ENCODE assay signal across 15 mouse cellular contexts in genomic region chr7:48909342-48909671, GRCm38 (mm10). TPM values are rescaled to one million over a fixed set of nuclear protein-coding genes. Genes with fewer than 3 reads are reported as not detected.
DNase-seq lines count a peak whose midpoint lies in the region; ATAC-seq and TF ChIP-seq lines count a peak whose summit lies in the region.
"Had no signal": no experiment of that assay in that cellular context is flagged by ENCODE, and none has a peak within 500 bp of the region (broad histone marks: within the 10 kb centered on the region; RNA-seq: fewer than 3 reads in every experiment).

No protein-coding gene starts in this region.

- TF ChIP-seq CTCF in CH12.LX (conservative IDR thresholded peaks at IDR 0.05 in 1 of 2, IDR thresholded peaks at IDR 0.05 in 1 of 2; ENCODE audit: low read depth in 2 of 2, low read length in 2 of 2) = no peak
- no peak for TF ChIP-seq CTCF in MEL (IDR thresholded peaks at IDR 0.05 in 2 of 3, conservative IDR thresholded peaks at IDR 0.05 in 1 of 3; ENCODE audit: control insufficient read depth in 1 of 3, insufficient read depth in 1 of 3, low read depth in 2 of 3, low read length in 3 of 3, poor library complexity in 1 of 3, severe bottlenecking in 1 of 3)

- H3K9me3 ChIP-seq in intestine, embryonic 15.5 days = no peaks in the 10 kb centered on the region
- no peaks in the 10 kb centered on the region for H3K9me3 ChIP-seq in intestine, embryonic 16.5 days (ENCODE audit: control insufficient read depth, low read length)
- no peaks in the 10 kb centered on the region for H3K9me3 ChIP-seq in CH12.LX (replicated peaks; ENCODE audit: low read length)
- no peaks in the 10 kb centered on the region for H3K9me3 ChIP-seq in MEL (replicated peaks; ENCODE audit: insufficient read depth, low read length)
- H3K9me3 ChIP-seq: embryonic facial prominence, embryonic 12.5 days; neural tube, embryonic 15.5 days had no signal

- no peaks in the 10 kb centered on the region for H3K79me2 ChIP-seq in CH12.LX (replicated peaks; ENCODE audit: control insufficient read depth, extremely low read depth, insufficient read depth, poor library complexity, severe bottlenecking)
- H3K79me2 ChIP-seq in MEL (ENCODE audit: control insufficient read depth, insufficient read depth, low read length, poor library complexity) = no peaks in the 10 kb centered on the region; the same call in 1 of the 2 replicates

- TF ChIP-seq RAD21 in CH12.LX (IDR thresholded peaks at IDR 0.05; ENCODE audit: low read depth, low read length) (no peak), MEL (IDR thresholded peaks at IDR 0.05; ENCODE audit: low read depth, low read length) (no peak)

- no peak overlapping the region for H3K4me2 ChIP-seq in intestine, embryonic 15.5 days (replicated peaks)
- no peak overlapping the region for H3K4me2 ChIP-seq in intestine, embryonic 16.5 days (ENCODE audit: low read depth, low read length)
- H3K4me2 ChIP-seq in CH12.LX (ENCODE audit: insufficient read depth, low read depth, poor library complexity, severe bottlenecking) = peak overlapping the region; percentile 73
- H3K4me2 ChIP-seq: embryonic facial prominence, embryonic 12.5 days; neural tube, embryonic 15.5 days had no signal

- no peaks in the 10 kb centered on the region for H3K36me3 ChIP-seq in intestine, embryonic 15.5 days
- no peaks in the 10 kb centered on the region for H3K36me3 ChIP-seq in intestine, embryonic 16.5 days (ENCODE audit: control insufficient read depth, insufficient read depth, low read length)
- H3K36me3 ChIP-seq in CH12.LX (replicated peaks in 1 of 2; ENCODE audit: control insufficient read depth in 1 of 2, insufficient read depth in 1 of 2, low read length in 1 of 2) = no peaks in the 10 kb centered on the region
- peaks cover 0 to 14% of the 10 kb centered on the region in 2 experiments; a peak in 2 of 4 replicates for H3K36me3 ChIP-seq in MEL (ENCODE audit: control insufficient read depth in 1 of 2, insufficient read depth in 2 of 2, low read length in 2 of 2)
- H3K36me3 ChIP-seq: embryonic facial prominence, embryonic 12.5 days; neural tube, embryonic 15.5 days had no signal

- WGBS in intestine, embryonic 15.5 days = 51% methylated on average over 4 of the region's 4 CpGs
- WGBS in intestine, embryonic 16.5 days = 45% methylated on average over 4 of the region's 4 CpGs

- no peaks in the 10 kb centered on the region for H3K4me1 ChIP-seq in intestine, embryonic 15.5 days (replicated peaks)
- peaks cover 4% of the 10 kb centered on the region; the same call in 1 of the 2 replicates for H3K4me1 ChIP-seq in intestine, embryonic 16.5 days (ENCODE audit: control insufficient read depth, insufficient read depth, low read length)
- H3K4me1 ChIP-seq in CH12.LX (ENCODE audit: control insufficient read depth in 1 of 2, insufficient read depth in 2 of 2) (peaks cover 5 to 25% of the 10 kb centered on the region in 2 experiments; a peak in 2 of 4 replicates), MEL (ENCODE audit: control insufficient read depth in 1 of 2, insufficient read depth in 2 of 2, low read length in 2 of 2) (peaks cover 5 to 13% of the 10 kb centered on the region in 2 experiments)
- H3K4me1 ChIP-seq: embryonic facial prominence, embryonic 12.5 days had no signal

- no peak overlapping the region for H3K9ac ChIP-seq in intestine, embryonic 15.5 days
- H3K9ac ChIP-seq in intestine, embryonic 16.5 days (ENCODE audit: low read depth, low read length) = no peak overlapping the region
- H3K9ac ChIP-seq in CH12.LX (ENCODE audit: insufficient read depth, low read depth) (no peak overlapping the region), MEL (ENCODE audit: control insufficient read depth, low read depth, low read length, poor library complexity, severe bottlenecking) (peak overlapping the region; percentile 71)
- H3K9ac ChIP-seq: embryonic facial prominence, embryonic 12.5 days; liver, embryonic 14.5 days; neural tube, embryonic 15.5 days had no signal

- DNase-seq in CH12.LX (ENCODE audit: extremely low read depth) (no peak), MEL (ENCODE audit: low read depth, low spot score) (no peak)
- no peak for DNase-seq in layer of hippocampus, postnatal 14 days (ENCODE audit: low spot score in 2 of 2)
- DNase-seq in frontal cortex, postnatal 25 days (ENCODE audit: low spot score in 2 of 2) = no peak
- DNase-seq: cerebellum, adult 9-10 months; kidney, postnatal 25 days; midbrain, embryonic 14.5 days; right cerebral cortex, postnatal 14 days had no signal

- ATAC-seq in intestine, embryonic 15.5 days = no peak
- no peak for ATAC-seq in intestine, embryonic 16.5 days
- peak; percentile 37 for ATAC-seq in inflammation-experienced regulatory T-cells, adult 6 months

- dilution Hi-C loops in CH12.LX (cut with MboI; ENCODE audit: extremely low pct_ligation_motif_present, extremely low pct_unique_long_range_greater_than_20kb, low sequenced_read_pairs) = no loop called here

- H3K27ac ChIP-seq in intestine, embryonic 15.5 days = 0 out of 2 replicates have a peak overlapping the region, but pooled peaks have one; percentile 32
- H3K27ac ChIP-seq in intestine, embryonic 16.5 days (ENCODE audit: low read length) = no peak overlapping the region
- no peak overlapping the region for H3K27ac ChIP-seq in CH12.LX (ENCODE audit: insufficient read depth, low read depth)
- peak overlapping the region; percentile 90 for H3K27ac ChIP-seq in MEL (ENCODE audit: control insufficient read depth, low read depth, low read length)
- H3K27ac ChIP-seq: embryonic facial prominence, embryonic 12.5 days; left cerebral cortex, adult 2 months; liver, embryonic 14.5 days; neural tube, embryonic 15.5 days had no signal

- no peak overlapping the region for H3K4me3 ChIP-seq in intestine, embryonic 15.5 days (replicated peaks)
- no peak overlapping the region for H3K4me3 ChIP-seq in intestine, embryonic 16.5 days (ENCODE audit: low read length)
- peak overlapping the region in 1 of 3 experiments; percentile 17 for H3K4me3 ChIP-seq in CH12.LX (replicated peaks in 1 of 3; ENCODE audit: low read depth in 2 of 3, low read length in 2 of 3, poor library complexity in 1 of 3)
- peak overlapping the region in 1 of 2 experiments; percentile 35; a peak in 1 of 4 replicates for H3K4me3 ChIP-seq in MEL (ENCODE audit: control insufficient read depth in 1 of 2, insufficient read depth in 1 of 2, low read depth in 2 of 2, low read length in 2 of 2)
- H3K4me3 ChIP-seq: embryonic facial prominence, embryonic 12.5 days; left cerebral cortex, adult 2 months; neural tube, embryonic 15.5 days had no signal

- TF ChIP-seq EP300 in CH12.LX (IDR thresholded peaks at IDR 0.05; ENCODE audit: low read length) (no peak), MEL (IDR thresholded peaks at IDR 0.05; ENCODE audit: low read depth in 1 of 2, low read length in 2 of 2) (no peak)

- in situ Hi-C loops in CH12.LX (cut with MboI; ENCODE audit: low pct_ligation_motif_present, low pct_unique_long_range_greater_than_20kb, low sequenced_read_pairs) = no loop called here

- TF ChIP-seq POLR2A in CH12.LX (IDR thresholded peaks at IDR 0.05; ENCODE audit: low read depth, low read length) = no peak; the same call in 1 of the 2 replicates
- no peak for TF ChIP-seq POLR2A in MEL (IDR thresholded peaks at IDR 0.05; ENCODE audit: control insufficient read depth in 1 of 2, insufficient read depth in 1 of 2, low read depth in 1 of 2, low read length in 2 of 2, poor library complexity in 1 of 2)

- no peaks in the 10 kb centered on the region for H3K27me3 ChIP-seq in intestine, embryonic 15.5 days (replicated peaks)
- H3K27me3 ChIP-seq in intestine, embryonic 16.5 days (replicated peaks; ENCODE audit: control insufficient read depth, insufficient read depth, low read length) = no peaks in the 10 kb centered on the region
- H3K27me3 ChIP-seq in CH12.LX (replicated peaks) (no peaks in the 10 kb centered on the region), MEL (ENCODE audit: control insufficient read depth in 1 of 2, insufficient read depth in 2 of 2, low read length in 2 of 2) (no peaks in the 10 kb centered on the region; a peak in 1 of 4 replicates)
- H3K27me3 ChIP-seq: embryonic facial prominence, embryonic 12.5 days; neural tube, embryonic 15.5 days had no signal

TF ChIP-seq in CH12.LX, 34 proteins besides CTCF, POLR2A, EP300 and RAD21 (continues in another document):
- no peak for TF ChIP-seq NRF1 (IDR thresholded peaks at IDR 0.05; ENCODE audit: low read depth, low read length)
- no peak for TF ChIP-seq CHD1 (IDR thresholded peaks at IDR 0.05; ENCODE audit: low read depth, low read length)
- TF ChIP-seq MAZ (IDR thresholded peaks at IDR 0.05; ENCODE audit: low read depth, low read length) = no peak

TF ChIP-seq in MEL, 35 proteins besides CTCF, POLR2A, EP300 and RAD21 (continues in another document):
- TF ChIP-seq MYC (IDR thresholded peaks at IDR 0.05; ENCODE audit: low read depth, low read length) (no peak), HCFC1 (IDR thresholded peaks at IDR 0.05; ENCODE audit: low read depth, low read length) (no peak), ETS1 (IDR thresholded peaks at IDR 0.05; ENCODE audit: low read depth, low read length) (no peak), MAX (IDR thresholded peaks at IDR 0.05; ENCODE audit: low read length) (no peak)

RNA-seq across cellular contexts. Expression of gene Nav2, which starts 0.8 kb away (rescaled TPM):
- 17.7 and 19.1 TPM in 2 replicates for polyA plus RNA-seq in intestine, embryonic 15.5 days (2015; fragmentation: Nextera tagmentation; extraction: Ambion mirVana)
- 14.4 and 15.3 TPM in 2 replicates for polyA plus RNA-seq in intestine, embryonic 16.5 days (2015; fragmentation: Nextera tagmentation; extraction: Ambion mirVana)
- total RNA-seq in CH12.LX (2012; rRNA removed) (under 0.01 TPM in 1 of 2 replicates, not detected in the other), CH12.LX (2014; rRNA removed) (not detected in 2 replicates), MEL (2012; rRNA removed) (2.0 and 2.2 TPM in 2 replicates)
- polyA plus RNA-seq in CH12.LX (2012; ENCODE audit: insufficient read length, low read depth) (0.16 TPM in 1 of 2 replicates, not detected in the other), MEL (2012; ENCODE audit: insufficient read depth in 1 of 2, insufficient read length in 2 of 2, low read depth in 1 of 2, low replicate concordance in 2 of 2, missing spikeins in 1 of 2) (1 to 10 TPM in 1 of 2 experiments, not detected in 1; 2.7 TPM)
- 10 to 100 TPM; 27.1 to 51.3 (median 35.8) TPM for polyA plus RNA-seq in inflammation-experienced regulatory T-cells, adult 6 months (2017; shearing (Covaris generic))
- total RNA-seq in layer of hippocampus, postnatal 14 days (2021) = 100 to 1,000 TPM; 103 to 107 TPM

RNA-seq across cellular contexts. Expression of gene E2f8, which starts 27.9 kb away (rescaled TPM):
- 22.3 and 23.5 TPM in 2 replicates for polyA plus RNA-seq in intestine, embryonic 15.5 days (2015; fragmentation: Nextera tagmentation; extraction: Ambion mirVana)
- polyA plus RNA-seq in intestine, embryonic 16.5 days (2015; fragmentation: Nextera tagmentation; extraction: Ambion mirVana) = 21.9 and 24.2 TPM in 2 replicates
- total RNA-seq in CH12.LX (2012; rRNA removed) = 3.8 and 5.3 TPM in 2 replicates
- total RNA-seq in CH12.LX (2014; rRNA removed) = 2.4 and 2.6 TPM in 2 replicates
- polyA plus RNA-seq in CH12.LX (2012; ENCODE audit: insufficient read length, low read depth) = 14.1 and 17.1 TPM in 2 replicates
- total RNA-seq in MEL (2012; rRNA removed) = 8.9 and 9.7 TPM in 2 replicates
- polyA plus RNA-seq in MEL (2012; ENCODE audit: insufficient read depth in 1 of 2, insufficient read length in 2 of 2, low read depth in 1 of 2, low replicate concordance in 2 of 2, missing spikeins in 1 of 2) = 10 to 100 TPM; 39.3 to 49.4 TPM
- polyA plus RNA-seq in inflammation-experienced regulatory T-cells, adult 6 months (2017; shearing (Covaris generic)) = 10 to 100 TPM in 1 of 3 experiments, 1 to 10 TPM in 1, under 1 TPM in 1; 0.75 to 16.1 (median 1.6) TPM
- total RNA-seq in layer of hippocampus, postnatal 14 days (2021) = 1 to 10 TPM in 1 of 2 experiments, under 1 TPM in 1; 0.88 to 1.3 TPM

Comparison
In these comparisons a context has a peak if more than half of its experiments do, and no peak if none do; other contexts are left out.
1. H3K27ac ChIP-seq: peak in intestine, embryonic 15.5 days (single experiment) and MEL (single experiment); none in intestine, embryonic 16.5 days (single experiment) and CH12.LX (single experiment).